Mouse (Mus musculus) MEL (cell line): Measurements from ENCODE around the gene Zfp715. TPM values are rescaled to one million over a fixed set of nuclear protein-coding genes. Genes with fewer than 3 reads are reported as not detected.

Source experiments
- DNase-seq: peaks from one replicate; pipeline ENCODE4 v3.0.0; 2011; ENCODE audit warnings: low read depth, low spot score
- H3K27ac ChIP-seq: 2 replicates; pipeline ENCODE4 v1.5.1; 2012; ENCODE audit warnings: low read depth, mild to moderate bottlenecking, control low read depth, low read length, moderate library complexity; ENCODE audit not compliant: control insufficient read depth
- H3K27me3 ChIP-seq, 2 experiments: fragments of 150-350 bp in 1 of 2; sonication (generic) in 1 of 2; 2 replicates each; pipeline ENCODE4 v1.6.1; 2012; ENCODE audit warnings: low read length in 2 of 2, mild to moderate bottlenecking in 2 of 2, improper control_type of control experiment in 1 of 2, moderate library complexity in 1 of 2; ENCODE audit not compliant: insufficient read depth in 2 of 2, control insufficient read depth in 1 of 2
- H3K36me3 ChIP-seq, 2 experiments: 2 replicates each; pipeline ENCODE4 v1.6.1; 2012 to 2014; ENCODE audit warnings: low read length in 2 of 2, improper control_type of control experiment in 1 of 2, inconsistent platforms in 1 of 2, mild to moderate bottlenecking in 1 of 2; ENCODE audit not compliant: insufficient read depth in 2 of 2, control insufficient read depth in 1 of 2
- H3K4me1 ChIP-seq, 2 experiments: fragments of 150-350 bp in 1 of 2; sonication (generic) in 1 of 2; 2 replicates each; pipeline ENCODE4 v1.6.1; 2012; ENCODE audit warnings: low read length in 2 of 2, improper control_type of control experiment in 1 of 2, mild to moderate bottlenecking in 1 of 2; ENCODE audit not compliant: insufficient read depth in 2 of 2, control insufficient read depth in 1 of 2
- H3K4me3 ChIP-seq, 2 experiments: fragments of 150-350 bp in 1 of 2; sonication (generic) in 1 of 2; 2 replicates each; pipeline ENCODE4 v1.5.1; 2012; ENCODE audit warnings: low read depth in 2 of 2, low read length in 2 of 2, mild to moderate bottlenecking in 2 of 2, moderate library complexity in 2 of 2, control low read depth in 1 of 2, improper control_type of control experiment in 1 of 2; ENCODE audit not compliant: control insufficient read depth in 1 of 2, insufficient read depth in 1 of 2
- H3K79me2 ChIP-seq: 2 replicates; pipeline ENCODE4 v1.6.1; 2012; ENCODE audit warnings: mild to moderate bottlenecking, low read length, moderate library complexity; ENCODE audit not compliant: control insufficient read depth, poor library complexity, insufficient read depth
- H3K9ac ChIP-seq: 2 replicates; pipeline ENCODE4 v1.6.1; 2012; ENCODE audit warnings: low read depth, mild to moderate bottlenecking, control low read depth, low read length, moderate library complexity; ENCODE audit not compliant: control insufficient read depth, poor library complexity, severe bottlenecking
- H3K9me3 ChIP-seq: fragments of 150-350 bp; sonication (generic); replicated peaks from 2 replicates; pipeline ENCODE4 v1.6.1; 2012; ENCODE audit warnings: mild to moderate bottlenecking, low read length, improper control_type of control experiment, moderate library complexity; ENCODE audit not compliant: insufficient read depth
- CTCF ChIP-seq, 3 experiments: IDR thresholded peaks in 2 of 3; conservative IDR thresholded peaks in 1 of 3; 2 replicates each; pipeline ENCODE4 v1.5.1; 2011 to 2012; ENCODE audit warnings: low read length in 3 of 3, low read depth in 2 of 3, mild to moderate bottlenecking in 2 of 3, improper control_type of control experiment in 1 of 3, inconsistent platforms in 1 of 3, mixed read lengths in 1 of 3, moderate library complexity in 1 of 3; ENCODE audit not compliant: control insufficient read depth in 1 of 3, insufficient read depth in 1 of 3, poor library complexity in 1 of 3, severe bottlenecking in 1 of 3
- ELF1 ChIP-seq: IDR thresholded peaks from 2 replicates; pipeline ENCODE4 v1.6.1; 2014; ENCODE audit warnings: low read depth, mild to moderate bottlenecking, inconsistent platforms, low read length, improper control_type of control experiment, moderate library complexity
- ETS1 ChIP-seq: IDR thresholded peaks from 2 replicates; pipeline ENCODE4 v1.6.1; 2012; ENCODE audit warnings: low read depth, mild to moderate bottlenecking, inconsistent platforms, low read length, improper control_type of control experiment, moderate library complexity
- GATA1 ChIP-seq: IDR thresholded peaks from 2 replicates; pipeline ENCODE4 v1.6.1; 2011; ENCODE audit warnings: low read depth, low read length, improper control_type of control experiment
- MAX ChIP-seq: IDR thresholded peaks from 2 replicates; pipeline ENCODE4 v1.6.1; 2011; ENCODE audit warnings: low read length, improper control_type of control experiment
- MXI1 ChIP-seq: IDR thresholded peaks from 2 replicates; pipeline ENCODE4 v1.6.1; 2011; ENCODE audit warnings: mild to moderate bottlenecking, low read depth, low read length, improper control_type of control experiment
- MYB ChIP-seq: IDR thresholded peaks from 2 replicates; pipeline ENCODE4 v1.6.1; 2011; ENCODE audit warnings: mild to moderate bottlenecking, low read depth, low read length, improper control_type of control experiment
- MYC ChIP-seq: IDR thresholded peaks from 2 replicates; pipeline ENCODE4 v1.6.1; 2011; ENCODE audit warnings: low read depth, mild to moderate bottlenecking, low read length, improper control_type of control experiment, moderate library complexity
- NELFE ChIP-seq: IDR thresholded peaks from 2 replicates; pipeline ENCODE4 v1.6.1; 2011; ENCODE audit warnings: low read depth, low read length, improper control_type of control experiment
- NRF1 ChIP-seq: IDR thresholded peaks from 2 replicates; pipeline ENCODE4 v1.6.1; 2014; ENCODE audit warnings: low read depth, mild to moderate bottlenecking, inconsistent platforms, low read length, improper control_type of control experiment, moderate library complexity; ENCODE audit not compliant: poor library complexity, insufficient read depth, severe bottlenecking
- POLR2AphosphoS2 ChIP-seq: IDR thresholded peaks from 2 replicates; pipeline ENCODE4 v1.6.1; 2011; ENCODE audit warnings: low read length, improper control_type of control experiment
- RAD21 ChIP-seq: IDR thresholded peaks from 2 replicates; pipeline ENCODE4 v1.6.1; 2011; ENCODE audit warnings: mild to moderate bottlenecking, low read depth, low read length, improper control_type of control experiment
- RCOR1 ChIP-seq: IDR thresholded peaks from 2 replicates; pipeline ENCODE4 v1.6.1; 2012; ENCODE audit warnings: low read depth, mild to moderate bottlenecking, inconsistent platforms, low read length, improper control_type of control experiment
- TBP ChIP-seq: IDR thresholded peaks from 2 replicates; pipeline ENCODE4 v1.8.0; 2011; ENCODE audit warnings: low read depth, low read length, improper control_type of control experiment
- TCF12 ChIP-seq: IDR thresholded peaks from 2 replicates; pipeline ENCODE4 v1.6.1; 2014; ENCODE audit warnings: low read depth, mild to moderate bottlenecking, inconsistent platforms, low read length, improper control_type of control experiment, moderate library complexity
- USF1 ChIP-seq: IDR thresholded peaks from 2 replicates; pipeline ENCODE4 v1.6.1; 2014; ENCODE audit warnings: low read depth, mild to moderate bottlenecking, inconsistent platforms, low read length, improper control_type of control experiment, moderate library complexity
- ZKSCAN1 ChIP-seq: IDR thresholded peaks from 2 replicates; pipeline ENCODE4 v1.6.1; 2012; ENCODE audit warnings: low read depth, mild to moderate bottlenecking, inconsistent platforms, low read length, improper control_type of control experiment, moderate library complexity
- ZMIZ1 ChIP-seq: IDR thresholded peaks from 2 replicates; pipeline ENCODE4 v1.6.1; 2012; ENCODE audit warnings: low read depth, mild to moderate bottlenecking, inconsistent platforms, low read length, improper control_type of control experiment, moderate library complexity
- ZNF384 ChIP-seq: IDR thresholded peaks from 2 replicates; pipeline ENCODE4 v1.6.1; 2012; ENCODE audit warnings: low read depth, mild to moderate bottlenecking, inconsistent platforms, low read length, improper control_type of control experiment
- polyA plus RNA-seq, 2 experiments: library from polyadenylated mRNA; stranded (reverse) in 1 of 2; unstranded in 1 of 2; fragments of >175 nt in 1 of 2; fragments of >200 nt in 1 of 2; gene quantifications; 2 replicates each; pipeline versions ENCODE4 v1.2.1 to v1.2.4; 2012; ENCODE audit warnings: low replicate concordance in 2 of 2, low read depth in 1 of 2; ENCODE audit not compliant: insufficient read length in 2 of 2, insufficient read depth in 1 of 2, missing spikeins in 1 of 2
- total RNA-seq: library from RNA; depleted of rRNA; stranded (reverse); fragments of 300-350 nt; gene quantifications from 2 replicates; pipeline ENCODE4 v1.2.3, GENCODE M21; 2012

Zfp715 gene
- total and polyA plus RNA-seq, 3 experiments = 8.3 to 11.7 TPM; not detected in 1

DNA sequence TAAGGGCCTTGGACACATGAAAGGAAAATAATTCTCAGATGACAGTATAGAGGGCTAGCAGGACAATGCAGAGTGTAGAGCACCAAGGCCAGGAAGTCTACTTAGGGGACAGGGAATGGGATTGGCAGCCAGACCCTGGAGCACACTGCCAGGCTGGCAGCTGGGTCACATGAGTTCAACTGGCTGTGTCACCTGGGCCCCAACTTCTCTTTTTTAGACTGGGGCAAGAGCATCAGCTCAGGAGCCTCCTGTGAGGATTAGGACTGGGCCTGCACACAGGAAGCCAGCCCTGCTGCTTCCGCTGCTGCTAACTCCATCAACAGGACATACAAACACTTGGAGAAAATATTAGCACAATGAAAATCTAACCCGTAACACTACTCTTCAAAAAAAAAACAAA is 4.0 kb downstream of the Zfp715 start:
- H3K36me3 ChIP-seq = peaks cover 8 to 29% of the 10 kb centered on the region in 2 experiments; a peak in 3 of 4 replicates
- peak; percentile 38 for DNase-seq
- H3K4me1 ChIP-seq = peaks cover 0 to 17% of the 10 kb centered on the region in 2 experiments; a peak in 2 of 4 replicates
- no peak overlapping the region for H3K9ac ChIP-seq
- no peaks in the 10 kb centered on the region for H3K9me3 ChIP-seq
- H3K79me2 ChIP-seq = peaks cover 20% of the 10 kb centered on the region
- H3K27me3 ChIP-seq = no peaks in the 10 kb centered on the region
- H3K4me3 ChIP-seq = no peak overlapping the region
- no peak overlapping the region for H3K27ac ChIP-seq
- TF ChIP-seq MXI1 (no peak), USF1 (peak; percentile 51; the same call in 1 of the 2 replicates)

DNA sequence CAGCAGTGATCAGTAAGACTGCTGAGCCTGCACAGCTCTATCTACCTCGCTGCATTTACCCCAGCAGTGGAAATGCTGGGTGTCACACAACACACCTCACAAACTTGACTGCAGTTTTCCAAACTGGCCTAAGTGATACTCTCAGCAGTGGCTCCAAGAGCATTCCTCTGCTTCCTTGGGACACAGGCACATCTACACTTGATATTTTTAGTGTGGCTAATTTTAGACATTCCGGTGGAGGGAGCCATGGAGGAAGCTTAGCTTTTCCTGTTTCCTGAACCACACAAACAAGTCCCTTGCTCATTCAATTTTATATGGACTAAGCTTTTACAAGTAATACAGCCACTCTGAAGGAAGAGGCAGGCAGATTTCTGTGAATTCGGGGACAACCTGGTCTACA is 7.9 kb downstream of the Zfp715 start:
- Histone ChIP-seq H3K27me3 (no peaks in the 10 kb centered on the region), H3K4me3 (no peak overlapping the region), H3K4me1 (peaks cover 0 to 5% of the 10 kb centered on the region in 2 experiments; a peak in 2 of 4 replicates), H3K27ac (no peak overlapping the region), H3K79me2 (peaks cover 4% of the 10 kb centered on the region; the same call in 1 of the 2 replicates), H3K9me3 (no peaks in the 10 kb centered on the region), H3K9ac (no peak overlapping the region), H3K36me3 (peaks cover 12 to 18% of the 10 kb centered on the region in 2 experiments)
- DNase-seq = no peak
- TF ChIP-seq ETS1 = no peak
- no peak for TF ChIP-seq MAX
- TF ChIP-seq MYC = no peak
- no peak for TF ChIP-seq ZNF384
- no peak for TF ChIP-seq NELFE
- TF ChIP-seq NRF1 = no peak
- TF ChIP-seq TBP = no peak
- no peak for TF ChIP-seq GATA1
- no peak for TF ChIP-seq MXI1
- TF ChIP-seq RCOR1 = no peak
- TF ChIP-seq ZMIZ1 = no peak
- TF ChIP-seq ELF1 = no peak
- no peak for TF ChIP-seq RAD21
- TF ChIP-seq POLR2AphosphoS2 = no peak

DNA sequence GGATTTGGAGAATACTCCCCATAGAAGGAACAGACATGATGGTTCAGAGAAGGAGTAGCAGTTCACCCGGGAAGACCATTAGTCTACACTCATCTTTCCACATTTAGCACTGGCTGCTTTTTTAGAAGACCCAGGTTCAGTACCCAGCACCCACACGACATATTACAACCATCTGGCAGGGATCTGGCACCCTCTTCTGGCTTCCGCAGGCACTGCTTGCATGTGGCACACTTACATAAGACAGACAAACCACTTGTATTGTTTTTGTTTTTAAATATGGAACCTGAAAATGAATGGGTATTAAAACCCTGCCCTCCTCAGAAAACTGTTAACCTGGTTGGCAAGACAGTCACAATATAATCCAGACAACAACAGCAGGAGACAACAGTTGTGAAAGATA is 21.6 kb downstream of the Zfp715 start:
- Histone ChIP-seq H3K27ac (no peak overlapping the region), H3K9me3 (no peaks in the 10 kb centered on the region), H3K9ac (no peak overlapping the region), H3K79me2 (no peaks in the 10 kb centered on the region), H3K4me3 (no peak overlapping the region), H3K36me3 (peaks cover 0 to 2% of the 10 kb centered on the region in 2 experiments; a peak in 1 of 4 replicates), H3K27me3 (no peaks in the 10 kb centered on the region), H3K4me1 (no peaks in the 10 kb centered on the region)
- DNase-seq = peak; percentile 20
- TF ChIP-seq TCF12 (no peak), MYC (no peak), RAD21 (peak; percentile 13), ZKSCAN1 (no peak), MXI1 (no peak), MYB (no peak), NRF1 (no peak), GATA1 (no peak), CTCF (IDR thresholded peaks at IDR 0.05 in 2 of 3, conservative IDR thresholded peaks at IDR 0.05 in 1 of 3; ENCODE audit: control insufficient read depth in 1 of 3, insufficient read depth in 1 of 3, low read depth in 2 of 3, low read length in 3 of 3, poor library complexity in 1 of 3, severe bottlenecking in 1 of 3) (peak; percentile 22 to 35 (median 29); a peak in 5 of 6 replicates)
